Mouse (Mus musculus): ENCODE results near the gene Ppp2r5a. TPM values are rescaled to one million over a fixed set of nuclear protein-coding genes. Genes with fewer than 3 reads are reported as not detected.

The Ppp2r5a gene
- polyA plus RNA-seq, 1 experiment from 2014 or later, result 11.3 TPM

GRCm38 (mm10) chr1:191422164-191422563 is 19.1 kb upstream of the Ppp2r5a start:
- H3K9ac ChIP-seq (ENCODE audit: low read depth, low read length), result no peak overlapping the region
- WGBS (ENCODE audit: insufficient replicate concordance), result 30% methylated on average over 4 of the region's 4 CpGs
- H3K4me2 ChIP-seq (ENCODE audit: low read depth, low read length), result 0 out of 2 replicates have a peak overlapping the region, but pooled peaks have one; percentile 15
- H3K4me1 ChIP-seq (ENCODE audit: control insufficient read depth, low read depth, low read length), result peaks cover 17% of the 10 kb centered on the region
- no peak overlapping the region for H3K4me3 ChIP-seq (ENCODE audit: low read depth, low read length)
- H3K36me3 ChIP-seq (ENCODE audit: control insufficient read depth, insufficient read depth), result no peaks in the 10 kb centered on the region
- peak overlapping the region; percentile 72 for H3K27ac ChIP-seq (ENCODE audit: low read length)
- no peaks in the 10 kb centered on the region for H3K9me3 ChIP-seq (replicated peaks; ENCODE audit: control insufficient read depth, low read length)
- no peak for ATAC-seq (ENCODE audit: low read depth)
- H3K27me3 ChIP-seq (ENCODE audit: control insufficient read depth, insufficient read depth, low read depth, low read length), result no peaks in the 10 kb centered on the region

- Histone ChIP-seq H3K4me1 (ENCODE audit: control insufficient read depth, low read depth, low read length) (peaks cover 18% of the 10 kb centered on the region), H3K9ac (ENCODE audit: low read depth, low read length) (no peak overlapping the region), H3K4me2 (ENCODE audit: low read depth, low read length) (peak overlapping the region; percentile 47), H3K9me3 (replicated peaks; ENCODE audit: control insufficient read depth, low read length) (no peaks in the 10 kb centered on the region), H3K4me3 (ENCODE audit: low read depth, low read length) (no peak overlapping the region), H3K36me3 (ENCODE audit: control insufficient read depth, insufficient read depth) (no peaks in the 10 kb centered on the region), H3K27ac (ENCODE audit: low read length) (peak overlapping the region; percentile 89), H3K27me3 (ENCODE audit: control insufficient read depth, insufficient read depth, low read depth, low read length) (no peaks in the 10 kb centered on the region)
- ATAC-seq (ENCODE audit: low read depth), result no peak
- WGBS (ENCODE audit: insufficient replicate concordance), result 0% methylated on average over 1 of the region's 1 CpGs
These were observed 18.4 kb upstream of the Ppp2r5a start for GRCm38 (mm10) chr1:191421426-191421999.

GRCm38 (mm10) chr1:191420930-191421404 is 17.9 kb upstream of the Ppp2r5a start:
- Histone ChIP-seq H3K36me3 (ENCODE audit: control insufficient read depth, insufficient read depth) (no peaks in the 10 kb centered on the region), H3K4me1 (ENCODE audit: control insufficient read depth, low read depth, low read length) (peaks cover 22% of the 10 kb centered on the region), H3K9me3 (replicated peaks; ENCODE audit: control insufficient read depth, low read length) (no peaks in the 10 kb centered on the region), H3K27ac (ENCODE audit: low read length) (peak overlapping the region; percentile 89), H3K4me2 (ENCODE audit: low read depth, low read length) (peak overlapping the region; percentile 47), H3K27me3 (ENCODE audit: control insufficient read depth, insufficient read depth, low read depth, low read length) (no peaks in the 10 kb centered on the region), H3K4me3 (ENCODE audit: low read depth, low read length) (0 out of 2 replicates have a peak overlapping the region, but pooled peaks have one; percentile 4), H3K9ac (ENCODE audit: low read depth, low read length) (peak overlapping the region; percentile 26; the same call in 1 of the 2 replicates)
- peak; percentile 33; the same call in 1 of the 2 replicates for ATAC-seq (ENCODE audit: low read depth)
- WGBS (ENCODE audit: insufficient replicate concordance), result 7% methylated on average over 6 of the region's 6 CpGs

DNA sequence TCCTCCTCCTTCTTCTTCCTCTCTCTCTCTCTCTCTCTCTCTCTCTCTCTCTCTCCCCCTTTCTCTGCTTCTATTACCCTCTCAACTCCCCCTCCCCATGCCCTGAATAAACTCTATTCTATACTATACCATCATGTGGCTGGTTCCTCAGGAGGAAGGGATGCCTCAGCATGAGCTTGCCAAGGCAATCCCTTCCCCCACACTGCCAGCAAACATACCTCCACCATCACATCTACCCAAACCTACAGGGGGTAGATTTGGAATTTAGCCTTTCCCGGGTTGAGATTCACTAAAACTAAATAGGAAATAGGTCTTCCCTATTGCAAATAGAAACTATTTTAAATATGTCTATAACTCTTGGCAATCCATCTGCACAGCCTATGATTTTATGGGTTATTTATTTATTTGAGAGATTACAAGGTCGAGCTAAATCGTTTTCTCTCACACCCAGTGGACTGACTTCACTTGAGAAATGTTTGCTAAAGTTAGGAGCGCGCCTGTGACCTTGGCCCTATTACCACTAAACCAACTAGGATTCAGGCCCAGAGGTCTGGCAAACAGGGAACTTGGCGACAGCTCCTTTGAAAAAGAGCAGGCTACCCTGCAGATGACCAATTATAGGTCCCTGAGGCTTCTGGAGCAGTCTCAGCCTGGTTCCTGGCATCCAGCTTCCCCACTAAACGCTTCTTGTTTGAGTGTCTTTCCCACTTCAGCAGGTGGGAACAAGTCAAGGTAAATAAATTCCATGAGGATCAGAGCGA is 17.1 kb upstream of the Ppp2r5a start:
- H3K9me3 ChIP-seq (replicated peaks; ENCODE audit: control insufficient read depth, low read length), result no peaks in the 10 kb centered on the region
- peak; percentile 37; the same call in 1 of the 2 replicates for ATAC-seq (ENCODE audit: low read depth)
- H3K27ac ChIP-seq (ENCODE audit: low read length), result peak overlapping the region; percentile 89
- H3K4me1 ChIP-seq (ENCODE audit: control insufficient read depth, low read depth, low read length), result peaks cover 22% of the 10 kb centered on the region
- H3K9ac ChIP-seq (ENCODE audit: low read depth, low read length), result no peak overlapping the region; the same call in 1 of the 2 replicates
- peak overlapping the region; percentile 47 for H3K4me2 ChIP-seq (ENCODE audit: low read depth, low read length)
- 32% methylated on average over 8 of the region's 8 CpGs for WGBS (ENCODE audit: insufficient replicate concordance)
- no peaks in the 10 kb centered on the region for H3K27me3 ChIP-seq (ENCODE audit: control insufficient read depth, insufficient read depth, low read depth, low read length)
- H3K4me3 ChIP-seq (ENCODE audit: low read depth, low read length), result no peak overlapping the region
- H3K36me3 ChIP-seq (ENCODE audit: control insufficient read depth, insufficient read depth), result no peaks in the 10 kb centered on the region

GRCm38 (mm10) chr1:191419421-191419820 is 16.3 kb upstream of the Ppp2r5a start:
- Histone ChIP-seq H3K9ac (ENCODE audit: low read depth, low read length) (no peak overlapping the region), H3K27ac (ENCODE audit: low read length) (peak overlapping the region; percentile 49), H3K27me3 (ENCODE audit: control insufficient read depth, insufficient read depth, low read depth, low read length) (no peaks in the 10 kb centered on the region), H3K36me3 (ENCODE audit: control insufficient read depth, insufficient read depth) (no peaks in the 10 kb centered on the region), H3K4me2 (ENCODE audit: low read depth, low read length) (no peak overlapping the region), H3K4me3 (ENCODE audit: low read depth, low read length) (no peak overlapping the region), H3K4me1 (ENCODE audit: control insufficient read depth, low read depth, low read length) (peaks cover 22% of the 10 kb centered on the region), H3K9me3 (replicated peaks; ENCODE audit: control insufficient read depth, low read length) (no peaks in the 10 kb centered on the region)
- no peak for ATAC-seq (ENCODE audit: low read depth)
- 51% methylated on average over 6 of the region's 6 CpGs for WGBS (ENCODE audit: insufficient replicate concordance)

DNA sequence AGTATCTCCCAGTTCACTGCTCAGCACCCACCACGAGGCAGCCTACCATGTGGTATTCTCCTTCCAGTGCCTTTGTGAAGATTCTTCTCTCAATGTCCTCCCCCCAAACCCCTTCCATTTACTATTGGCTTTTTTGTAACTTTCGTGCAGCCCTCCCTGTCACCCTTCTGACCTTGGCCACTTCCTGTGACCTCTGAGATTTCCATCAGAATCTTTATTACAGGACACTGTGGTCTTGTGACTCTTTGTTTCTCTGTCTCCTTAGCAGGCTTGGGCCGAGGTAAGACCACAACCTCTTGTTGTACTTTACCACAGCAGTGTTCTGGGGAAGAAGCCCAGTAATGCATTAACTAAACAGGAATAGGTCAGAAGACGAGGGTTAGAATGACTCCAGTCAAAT is 15.9 kb upstream of the Ppp2r5a start:
- WGBS (ENCODE audit: insufficient replicate concordance), result 36% methylated on average over 4 of the region's 4 CpGs
- peak overlapping the region; percentile 49 for H3K27ac ChIP-seq (ENCODE audit: low read length)
- no peak for ATAC-seq (ENCODE audit: low read depth)
- peaks cover 22% of the 10 kb centered on the region for H3K4me1 ChIP-seq (ENCODE audit: control insufficient read depth, low read depth, low read length)
- H3K9me3 ChIP-seq (replicated peaks; ENCODE audit: control insufficient read depth, low read length), result no peaks in the 10 kb centered on the region
- no peak overlapping the region for H3K4me2 ChIP-seq (ENCODE audit: low read depth, low read length)
- H3K36me3 ChIP-seq (ENCODE audit: control insufficient read depth, insufficient read depth), result no peaks in the 10 kb centered on the region
- H3K4me3 ChIP-seq (ENCODE audit: low read depth, low read length), result no peak overlapping the region
- H3K27me3 ChIP-seq (ENCODE audit: control insufficient read depth, insufficient read depth, low read depth, low read length), result no peaks in the 10 kb centered on the region
- no peak overlapping the region for H3K9ac ChIP-seq (ENCODE audit: low read depth, low read length)

DNA sequence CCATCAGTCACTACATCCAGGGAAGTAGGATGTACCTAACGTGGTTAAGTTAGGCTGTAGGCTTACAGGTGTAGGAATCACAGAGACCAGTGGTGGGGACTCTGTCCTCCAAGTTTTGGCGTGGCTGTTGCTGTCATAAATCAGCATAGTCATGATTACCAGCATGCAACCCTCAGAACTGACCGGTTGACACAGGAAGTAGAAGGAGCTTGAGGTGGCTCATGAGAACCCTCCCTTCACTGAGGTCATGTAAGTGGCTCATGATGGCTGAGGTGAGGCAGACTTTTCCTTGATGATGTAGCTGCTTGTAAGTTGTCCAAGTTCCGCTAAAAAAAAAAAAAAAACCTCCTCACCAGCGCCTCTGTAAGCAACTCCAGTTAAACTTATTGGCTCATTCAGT is 14.0 kb upstream of the Ppp2r5a start:
- no peaks in the 10 kb centered on the region for H3K27me3 ChIP-seq (ENCODE audit: control insufficient read depth, insufficient read depth, low read depth, low read length)
- H3K9me3 ChIP-seq (replicated peaks; ENCODE audit: control insufficient read depth, low read length), result no peaks in the 10 kb centered on the region
- H3K36me3 ChIP-seq (ENCODE audit: control insufficient read depth, insufficient read depth), result no peaks in the 10 kb centered on the region
- WGBS (ENCODE audit: insufficient replicate concordance), result 39% methylated on average over 5 of the region's 5 CpGs
- H3K4me3 ChIP-seq (ENCODE audit: low read depth, low read length), result no peak overlapping the region
- peaks cover 19% of the 10 kb centered on the region for H3K4me1 ChIP-seq (ENCODE audit: control insufficient read depth, low read depth, low read length)
- no peak for ATAC-seq (ENCODE audit: low read depth)
- no peak overlapping the region for H3K4me2 ChIP-seq (ENCODE audit: low read depth, low read length)
- no peak overlapping the region for H3K9ac ChIP-seq (ENCODE audit: low read depth, low read length)
- H3K27ac ChIP-seq (ENCODE audit: low read length), result no peak overlapping the region

- H3K36me3 ChIP-seq (ENCODE audit: control insufficient read depth, insufficient read depth), result no peaks in the 10 kb centered on the region
- 35% methylated on average over 3 of the region's 3 CpGs for WGBS (ENCODE audit: insufficient replicate concordance)
- no peak overlapping the region for H3K9ac ChIP-seq (ENCODE audit: low read depth, low read length)
- no peak overlapping the region for H3K4me2 ChIP-seq (ENCODE audit: low read depth, low read length)
- H3K9me3 ChIP-seq (replicated peaks; ENCODE audit: control insufficient read depth, low read length), result no peaks in the 10 kb centered on the region
- H3K4me1 ChIP-seq (ENCODE audit: control insufficient read depth, low read depth, low read length), result peaks cover 14% of the 10 kb centered on the region
- no peak overlapping the region for H3K4me3 ChIP-seq (ENCODE audit: low read depth, low read length)
- no peak for ATAC-seq (ENCODE audit: low read depth)
- H3K27me3 ChIP-seq (ENCODE audit: control insufficient read depth, insufficient read depth, low read depth, low read length), result no peaks in the 10 kb centered on the region
- H3K27ac ChIP-seq (ENCODE audit: low read length), result no peak overlapping the region
These were observed 13.5 kb upstream of the Ppp2r5a start for GRCm38 (mm10) chr1:191416611-191417010.

DNA sequence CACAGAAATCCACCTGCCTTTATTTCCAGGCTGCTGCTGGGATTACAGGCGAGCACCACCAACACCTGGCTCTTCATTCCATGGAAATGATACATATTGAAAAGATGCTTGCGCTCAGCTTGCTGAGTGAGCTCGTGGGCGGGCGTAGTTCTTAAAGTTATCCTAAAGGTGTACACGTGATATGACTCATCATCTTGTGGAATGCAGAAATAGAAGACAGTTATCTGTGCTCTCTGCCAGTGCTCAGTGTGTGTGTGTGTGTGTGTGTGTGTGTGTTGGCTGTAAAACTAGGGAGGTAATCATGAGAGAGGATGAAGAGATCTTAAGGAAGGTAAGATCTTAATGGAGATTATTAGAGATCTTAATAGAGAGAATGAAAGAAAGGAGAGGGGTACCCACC is 11.4 kb upstream of the Ppp2r5a start:
- 46% methylated on average over 6 of the region's 6 CpGs for WGBS (ENCODE audit: insufficient replicate concordance)
- H3K27ac ChIP-seq (ENCODE audit: low read length), result no peak overlapping the region
- no peak overlapping the region for H3K9ac ChIP-seq (ENCODE audit: low read depth, low read length)
- H3K4me1 ChIP-seq (ENCODE audit: control insufficient read depth, low read depth, low read length), result peaks cover 5% of the 10 kb centered on the region
- no peak for ATAC-seq (ENCODE audit: low read depth)
- no peak overlapping the region for H3K4me3 ChIP-seq (ENCODE audit: low read depth, low read length)
- H3K36me3 ChIP-seq (ENCODE audit: control insufficient read depth, insufficient read depth), result no peaks in the 10 kb centered on the region
- no peaks in the 10 kb centered on the region for H3K27me3 ChIP-seq (ENCODE audit: control insufficient read depth, insufficient read depth, low read depth, low read length)
- no peak overlapping the region for H3K4me2 ChIP-seq (ENCODE audit: low read depth, low read length)
- H3K9me3 ChIP-seq (replicated peaks; ENCODE audit: control insufficient read depth, low read length), result no peaks in the 10 kb centered on the region

Measured in liver, embryonic 16.5 days (tissue).